Mouse (Mus musculus) heart, adult 10 weeks (tissue): ENCODE measurements around the gene Capsl. TPM values are rescaled to one million over a fixed set of nuclear protein-coding genes. Genes with fewer than 3 reads are reported as not detected.

ENCODE experiments used
- polyA plus RNA-seq: library from polyadenylated mRNA; stranded (reverse); fragments of 350-450 nt; fragmentation: Illumina TruSeq; extraction: RNeasy Lipid Tissue Mini Kit (QIAGEN cat#74804); gene quantifications from one replicate; pipeline ENCODE4 v1.2.3, GENCODE M21; 2014; ENCODE audit warnings: low read depth, low replicate concordance

Capsl gene
- polyA plus RNA-seq, result not detected

GRCm38 (mm10) chr15:9435534-9436180, at the start of gene Capsl:
Capsl (plus strand) TSS chr15:9436028.

Other genes starting within 250 kb of the Capsl start
- not detected for gene Ugt3a1, start 159.1 kb upstream of the Capsl start, polyA plus RNA-seq
- not detected for gene Ugt3a2, start 100.5 kb upstream of the Capsl start, polyA plus RNA-seq
- 0.39 TPM for gene Il7r, start 94.1 kb downstream of the Capsl start, polyA plus RNA-seq